Mouse (Mus musculus): ENCODE results near the gene Arhgef16.

GRCm38 (mm10) chr4:154334699-154335402 lies 33.4 kb upstream of the Arhgef16 start:
- TF ChIP-seq CTCF (IDR thresholded peaks at IDR 0.05; ENCODE audit: extremely low read depth, insufficient read depth, insufficient read length, insufficient replicate concordance) (no peak), POLR2A (IDR thresholded peaks at IDR 0.05; ENCODE audit: low read depth, low read length) (no peak)

All from spleen, adult 2 months (tissue).